Mouse (Mus musculus): Measurements from ENCODE around the gene Cntfr. TPM values are rescaled to one million over a fixed set of nuclear protein-coding genes. Genes with fewer than 3 reads are reported as not detected.

Gene Cntfr
- polyA plus RNA-seq (2012; rRNA removed; ENCODE audit: low replicate concordance), result 15.1 and 23.7 TPM in 2 replicates

DNA sequence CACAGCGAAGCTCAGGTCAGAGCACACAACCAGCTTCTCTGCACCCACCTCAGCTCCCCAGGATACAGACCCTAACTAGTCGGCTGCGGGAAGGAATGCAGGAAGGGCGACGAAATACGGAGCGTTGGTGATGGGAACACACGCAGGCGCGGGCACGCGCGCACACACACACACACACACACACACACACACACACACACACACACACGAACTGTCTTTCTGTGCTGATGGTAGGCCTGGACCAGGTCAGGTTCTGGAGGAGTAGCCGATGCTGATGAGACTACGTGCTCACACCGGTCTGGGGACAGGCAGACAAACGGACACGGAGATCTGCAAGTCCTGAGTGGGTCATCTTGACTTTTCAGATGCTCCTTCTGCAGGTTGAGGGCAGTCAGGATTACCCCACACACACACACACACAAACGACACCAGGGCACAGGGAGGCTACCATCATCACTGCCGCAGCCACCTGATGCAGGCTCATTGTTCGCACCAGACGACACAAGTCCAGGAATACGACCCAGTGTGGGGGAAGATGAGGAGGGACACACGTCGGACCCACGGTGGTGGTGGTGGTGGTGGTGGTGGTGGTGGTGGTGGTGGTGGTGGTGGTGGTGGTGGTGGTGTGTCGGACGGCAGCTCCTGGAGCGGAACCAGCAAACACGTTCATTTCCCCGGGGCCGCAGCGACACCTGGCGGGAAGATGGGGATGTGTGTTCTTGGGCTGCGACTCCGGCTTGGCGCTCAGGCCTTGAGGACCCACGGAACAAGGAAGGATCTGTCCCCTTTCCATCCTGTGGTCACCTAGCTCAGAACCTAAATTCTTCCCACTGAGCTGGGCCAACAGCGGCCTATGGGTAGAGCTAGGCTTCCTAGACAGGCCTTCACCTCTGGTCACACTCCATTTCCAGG lies at the start of gene Cntfr:
Gene Cntfr, minus strand, starts transcription at position 160 of the 912 bp plus-strand sequence.

DNA sequence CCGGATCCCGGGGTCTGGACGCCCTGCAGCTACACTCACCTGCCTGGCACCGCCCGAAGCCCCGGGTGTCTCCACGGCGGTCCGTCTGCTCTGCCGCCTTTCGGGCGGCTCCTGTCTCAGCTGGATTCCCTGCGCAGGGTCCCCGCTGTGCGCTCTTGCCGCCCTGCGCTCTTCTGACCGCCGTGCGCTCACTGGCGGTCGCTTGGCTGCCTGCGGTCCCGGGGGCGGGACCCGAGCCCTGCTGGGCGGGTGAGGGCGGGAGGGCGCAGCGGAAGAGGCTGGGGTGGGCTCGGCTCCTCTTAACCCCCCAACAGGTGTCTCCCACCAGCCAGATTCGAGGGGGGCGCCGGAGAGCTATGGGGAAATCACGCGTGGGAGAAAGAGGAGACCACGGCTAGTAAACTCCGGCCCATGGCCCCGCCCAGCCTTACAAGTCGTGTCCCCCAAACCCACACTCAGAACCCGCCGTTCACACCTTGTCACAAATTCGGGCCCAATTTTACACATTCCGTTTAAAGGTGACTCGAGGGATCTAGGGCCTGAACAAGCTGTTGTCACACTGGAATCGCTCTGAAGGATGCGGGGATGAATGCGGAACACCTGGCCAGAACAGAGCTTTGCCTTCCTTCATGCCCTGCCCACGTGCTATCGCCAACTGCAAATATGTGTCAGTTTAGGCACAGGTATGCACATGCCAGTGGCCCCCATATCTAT lies 34.3 kb upstream of the Cntfr start, which contains the start of gene Arid3c:
Gene Arid3c, minus strand, starts transcription at position 91 of the 714 bp plus-strand sequence.

DNA sequence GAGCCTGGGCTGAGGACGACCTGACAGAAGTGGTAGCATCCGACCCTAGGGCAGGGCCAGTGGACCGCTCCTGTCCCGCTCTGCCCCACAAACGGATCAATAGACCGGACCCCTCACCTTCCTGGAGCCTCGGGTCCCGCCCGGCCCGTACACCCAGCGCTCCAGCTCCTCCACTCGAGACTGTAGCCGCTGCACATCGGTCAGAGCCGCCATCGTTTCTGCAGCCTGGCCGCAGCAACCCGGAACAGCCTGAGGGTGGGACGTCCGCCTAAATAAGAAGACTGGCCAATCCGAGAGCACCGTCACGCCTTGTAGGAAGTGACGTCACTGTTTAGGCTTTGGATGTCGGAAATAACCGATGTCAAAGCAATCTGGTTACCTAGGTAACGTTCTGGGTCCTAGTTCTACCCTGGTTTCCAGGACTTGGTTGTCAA lies 26.0 kb upstream of the Cntfr start, which contains the start of gene Dctn3:
Gene Dctn3, minus strand, starts transcription at position 253 of the 434 bp plus-strand sequence.

DNA sequence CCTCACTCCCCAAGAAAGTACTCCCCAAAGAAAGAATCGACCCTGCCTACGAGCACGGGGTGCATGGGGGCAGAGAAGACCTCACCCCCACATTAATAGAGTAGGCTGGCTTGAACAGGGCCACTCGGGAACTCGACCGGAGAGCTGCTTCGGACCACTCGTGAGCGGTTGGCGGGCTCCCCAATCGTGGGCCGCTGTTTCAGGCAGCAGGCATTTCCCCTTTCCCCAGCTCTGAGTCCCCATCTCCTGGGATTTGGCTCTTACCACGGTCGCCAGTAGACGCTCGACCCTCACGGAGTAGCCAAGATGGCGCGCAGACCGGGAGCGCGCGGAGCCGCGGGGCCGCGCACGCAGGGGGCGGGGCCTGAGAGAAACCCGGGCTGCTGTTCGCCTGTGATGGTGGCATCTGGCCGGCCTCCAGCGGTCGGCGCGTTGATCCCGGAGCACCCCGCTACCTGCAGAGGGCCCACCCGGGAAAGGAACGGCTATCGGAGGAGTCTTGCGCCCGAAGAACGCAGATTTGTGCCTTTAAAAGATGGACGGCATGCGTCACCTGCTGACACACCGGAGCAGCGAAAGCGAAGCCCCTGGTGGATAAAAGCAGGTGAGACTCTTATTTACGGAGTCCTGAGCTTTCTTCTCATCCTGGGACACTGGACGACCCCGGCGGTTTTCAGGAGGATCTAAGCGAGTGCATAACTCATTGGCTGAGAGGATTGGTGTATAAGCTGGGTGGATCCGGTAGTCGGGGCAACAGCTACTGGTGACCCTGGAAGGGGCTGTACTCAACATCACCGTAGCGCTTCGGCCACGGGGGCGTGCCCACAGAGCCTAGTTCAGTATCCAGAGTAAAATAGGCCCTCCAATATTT lies 16.5 kb upstream of the Cntfr start, which contains the start of gene Rpp25l:
Gene Rpp25l, minus strand, starts transcription at position 338 of the 871 bp plus-strand sequence.

DNA sequence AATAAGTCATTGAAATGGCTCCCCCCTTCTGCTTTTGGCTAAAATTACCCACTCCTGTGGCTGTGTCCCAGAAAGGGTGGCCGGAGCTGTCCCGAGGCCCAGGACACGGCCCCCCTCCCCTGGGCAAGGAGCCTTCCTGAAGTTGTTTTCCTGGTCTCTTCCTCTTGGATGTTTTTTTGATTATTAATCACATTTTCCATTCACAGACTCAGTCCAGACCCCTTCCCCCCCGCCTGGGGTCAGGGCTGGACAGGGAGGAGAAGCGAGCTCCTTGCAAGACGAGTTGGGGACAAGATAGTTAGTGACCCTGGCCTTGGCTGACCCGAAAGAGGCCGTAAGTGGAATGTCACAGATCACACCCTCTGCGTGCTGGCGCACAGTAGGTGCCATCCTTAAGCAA lies 2.9 kb upstream of the Cntfr start, which contains the start of gene Il11ra1:
Gene Il11ra1, plus strand, starts transcription at position 207 of the 400 bp plus-strand sequence.

DNA sequence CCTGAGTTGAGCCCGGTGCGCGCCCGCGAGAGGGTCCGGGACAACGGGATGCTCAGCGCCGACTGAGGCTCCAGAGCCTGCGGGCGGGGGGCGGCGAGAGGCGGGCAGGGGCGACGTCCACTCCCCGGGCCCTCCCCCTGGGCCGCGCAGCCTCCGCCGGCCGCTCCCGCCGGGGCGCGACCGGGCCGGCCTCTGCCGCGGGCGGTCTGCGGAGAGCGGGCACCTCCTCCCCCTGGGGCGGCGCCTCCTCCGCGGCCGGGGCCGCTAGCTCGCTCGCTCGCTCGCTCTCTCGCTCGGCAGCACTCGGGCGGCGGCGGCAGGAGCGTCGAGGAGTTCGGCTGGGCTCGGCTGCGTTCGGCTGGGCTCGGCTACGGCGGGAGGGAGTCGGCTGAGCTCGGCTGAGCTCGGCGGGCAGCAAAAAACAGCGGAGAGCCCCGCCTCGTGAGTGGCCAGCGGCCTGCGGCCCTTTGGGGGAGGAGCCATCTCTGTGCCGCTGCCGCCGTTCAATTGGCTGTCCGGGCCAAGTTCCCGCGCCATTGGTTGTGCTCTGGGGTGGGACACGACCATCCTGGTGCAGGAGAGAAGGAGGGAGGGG lies 56.9 kb downstream of the Cntfr start, which contains the start of gene Enho:
Gene Enho, minus strand, starts transcription at position 412 of the 595 bp plus-strand sequence.

Other genes with a start within 250 kb of the Cntfr start
- 0.57 and 0.96 TPM in 2 replicates for gene Kif24, start 232.2 kb downstream of the Cntfr start, polyA plus RNA-seq (2012; rRNA removed; ENCODE audit: low replicate concordance)
- gene Nudt2, start 231.9 kb downstream of the Cntfr start, polyA plus RNA-seq (2012; rRNA removed; ENCODE audit: low replicate concordance), result 7.7 and 16.9 TPM in 2 replicates
- 27.6 and 30.7 TPM in 2 replicates for gene AI464131, start 194.0 kb downstream of the Cntfr start, polyA plus RNA-seq (2012; rRNA removed; ENCODE audit: low replicate concordance)
- gene 1110017D15Rik, start 179.8 kb downstream of the Cntfr start, polyA plus RNA-seq (2012; rRNA removed; ENCODE audit: low replicate concordance), result 0.11 and 0.49 TPM in 2 replicates
- 20.6 and 53.7 TPM in 2 replicates for gene Fam219a, start 127.6 kb downstream of the Cntfr start, polyA plus RNA-seq (2012; rRNA removed; ENCODE audit: low replicate concordance)
- gene Dnaic1, start 127.3 kb downstream of the Cntfr start, polyA plus RNA-seq (2012; rRNA removed; ENCODE audit: low replicate concordance), result 13.4 and 15.1 TPM in 2 replicates
- 43.2 and 78.8 TPM in 2 replicates for gene Enho, start 56.8 kb downstream of the Cntfr start, polyA plus RNA-seq (2012; rRNA removed; ENCODE audit: low replicate concordance)
- gene Il11ra1, start 2.9 kb upstream of the Cntfr start, polyA plus RNA-seq (2012; rRNA removed; ENCODE audit: low replicate concordance), result 119 and 149 TPM in 2 replicates
- 42.2 and 67.4 TPM in 2 replicates for gene Rpp25l, start 16.4 kb upstream of the Cntfr start, polyA plus RNA-seq (2012; rRNA removed; ENCODE audit: low replicate concordance)
- gene Dctn3, start 26.1 kb upstream of the Cntfr start, polyA plus RNA-seq (2012; rRNA removed; ENCODE audit: low replicate concordance), result 42.8 and 57.2 TPM in 2 replicates
- gene Arid3c, start 34.1 kb upstream of the Cntfr start, polyA plus RNA-seq (2012; rRNA removed; ENCODE audit: low replicate concordance), result not detected in 2 replicates
- 84.5 and 103 TPM in 2 replicates for gene Galt, start 58.1 kb upstream of the Cntfr start, polyA plus RNA-seq (2012; rRNA removed; ENCODE audit: low replicate concordance)
- 166 and 179 TPM in 2 replicates for gene Sigmar1, start 59.1 kb upstream of the Cntfr start, polyA plus RNA-seq (2012; rRNA removed; ENCODE audit: low replicate concordance)
- 59.3 and 76.6 TPM in 2 replicates for gene Ccl27a, start 77.2 kb upstream of the Cntfr start, polyA plus RNA-seq (2012; rRNA removed; ENCODE audit: low replicate concordance)
- 6.3 and 8.0 TPM in 2 replicates for gene Gm21541, start 206.5 kb upstream of the Cntfr start, polyA plus RNA-seq (2012; rRNA removed; ENCODE audit: low replicate concordance)
- 1.9 and 4.2 TPM in 2 replicates for gene Gm20878, start 244.5 kb upstream of the Cntfr start, polyA plus RNA-seq (2012; rRNA removed; ENCODE audit: low replicate concordance)